ENCODE assay signal across 21 mouse cellular contexts in the genomic region with DNA sequence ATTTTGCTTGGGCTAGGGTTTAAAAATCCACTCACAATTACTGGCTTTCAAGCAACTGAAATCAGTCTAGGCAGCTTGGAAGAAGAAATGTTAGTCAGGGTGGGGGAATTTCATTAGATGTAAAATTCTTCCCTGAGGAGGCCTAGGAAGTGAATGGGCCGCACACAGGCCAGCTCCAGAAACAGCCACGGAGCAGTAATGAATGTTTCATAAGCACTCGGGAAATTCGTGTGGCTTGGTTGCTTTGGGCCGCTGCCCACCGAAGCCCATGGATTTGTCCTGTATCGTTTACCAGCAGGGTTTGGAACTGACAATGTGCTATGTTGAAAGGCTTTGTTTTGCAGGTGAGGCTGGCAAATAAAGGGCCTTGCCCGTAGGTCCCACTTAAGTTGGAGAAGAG.
DNase-seq lines count a peak whose midpoint lies in the region; ATAC-seq and TF ChIP-seq lines count a peak whose summit lies in the region.
"Had no signal": no experiment of that assay in that cellular context is flagged by ENCODE, and none has a peak within 500 bp of the region (broad histone marks: within the 10 kb centered on the region; RNA-seq: fewer than 3 reads in every experiment).

No protein-coding gene starts in this region.

- TF ChIP-seq POLR2A in cortical plate, adult 2 months (IDR thresholded peaks at IDR 0.05; ENCODE audit: extremely low read depth, insufficient read depth, low read length), result no peak

- no peak overlapping the region for H3K9ac ChIP-seq in forebrain, embryonic 15.5 days (replicated peaks)
- H3K9ac ChIP-seq in forebrain, embryonic 12.5 days, result no peak overlapping the region
- H3K9ac ChIP-seq in hindbrain, postnatal 0 days (replicated peaks; ENCODE audit: low read length), result no peak overlapping the region
- H3K9ac ChIP-seq: heart, embryonic 15.5 days; intestine, embryonic 15.5 days; limb, embryonic 15.5 days; liver, embryonic 14.5 days; lung, embryonic 14.5 days had no signal

- H3K4me2 ChIP-seq in forebrain, embryonic 15.5 days (replicated peaks), result no peak overlapping the region
- no peak overlapping the region for H3K4me2 ChIP-seq in forebrain, embryonic 12.5 days
- H3K4me2 ChIP-seq in hindbrain, postnatal 0 days (ENCODE audit: low read depth, low read length), result no peak overlapping the region
- H3K4me2 ChIP-seq: heart, embryonic 15.5 days; intestine, embryonic 15.5 days; limb, embryonic 15.5 days; lung, embryonic 14.5 days had no signal

- H3K4me1 ChIP-seq in forebrain, embryonic 15.5 days, result peaks cover 56% of the 10 kb centered on the region
- H3K4me1 ChIP-seq in forebrain, embryonic 12.5 days, result peaks cover 51% of the 10 kb centered on the region
- peaks cover 14% of the 10 kb centered on the region for H3K4me1 ChIP-seq in cortical plate, adult 2 months (ENCODE audit: control insufficient read depth, insufficient read depth, low read length)
- H3K4me1 ChIP-seq in hindbrain, postnatal 0 days (ENCODE audit: insufficient read depth, low read length), result peaks cover 34% of the 10 kb centered on the region
- H3K4me1 ChIP-seq: heart, embryonic 15.5 days; intestine, embryonic 15.5 days; limb, embryonic 15.5 days had no signal

- 28% methylated on average over 8 of the region's 8 CpGs for WGBS in forebrain, embryonic 15.5 days
- WGBS in forebrain, embryonic 12.5 days, result 68% methylated on average over 8 of the region's 8 CpGs
- 43% methylated on average over 8 of the region's 8 CpGs for WGBS in hindbrain, postnatal 0 days

- H3K4me3 ChIP-seq in forebrain, embryonic 15.5 days, result no peak overlapping the region
- H3K4me3 ChIP-seq in forebrain, embryonic 12.5 days (replicated peaks), result no peak overlapping the region
- H3K4me3 ChIP-seq in left cerebral cortex, adult 2 months, result no peak overlapping the region
- H3K4me3 ChIP-seq in cortical plate, adult 2 months (ENCODE audit: insufficient read depth, low read length), result no peak overlapping the region
- H3K4me3 ChIP-seq in hindbrain, postnatal 0 days (ENCODE audit: low read length), result no peak overlapping the region
- H3K4me3 ChIP-seq: heart, embryonic 15.5 days; intestine, embryonic 15.5 days; limb, embryonic 15.5 days had no signal

- H3K9me3 ChIP-seq in forebrain, embryonic 15.5 days, result no peaks in the 10 kb centered on the region
- H3K9me3 ChIP-seq in forebrain, embryonic 12.5 days, result no peaks in the 10 kb centered on the region
- H3K9me3 ChIP-seq in hindbrain, postnatal 0 days (ENCODE audit: low read length), result no peaks in the 10 kb centered on the region
- H3K9me3 ChIP-seq: heart, embryonic 15.5 days; intestine, embryonic 15.5 days; limb, embryonic 15.5 days had no signal

- peak overlapping the region; percentile 60 for H3K27ac ChIP-seq in forebrain, embryonic 15.5 days (replicated peaks)
- no peak overlapping the region for H3K27ac ChIP-seq in forebrain, embryonic 12.5 days
- H3K27ac ChIP-seq in left cerebral cortex, adult 2 months, result peak overlapping the region; percentile 74
- H3K27ac ChIP-seq in cortical plate, adult 2 months (ENCODE audit: insufficient read depth, low read length), result peak overlapping the region; percentile 80; the same call in 1 of the 2 replicates
- H3K27ac ChIP-seq in hindbrain, postnatal 0 days, result peak overlapping the region; percentile 17; the same call in 1 of the 2 replicates
- H3K27ac ChIP-seq: heart, embryonic 15.5 days; intestine, embryonic 15.5 days; limb, embryonic 15.5 days; liver, embryonic 14.5 days had no signal

- no peak for TF ChIP-seq CTCF in left cerebral cortex, adult 2 months (IDR thresholded peaks at IDR 0.05)
- TF ChIP-seq CTCF in cortical plate, adult 2 months (IDR thresholded peaks at IDR 0.05; ENCODE audit: extremely low read depth, insufficient read depth, low read length), result no peak
- TF ChIP-seq CTCF in hindbrain, postnatal 0 days (IDR thresholded peaks at IDR 0.05; ENCODE audit: low read depth), result no peak

- intact Hi-C loops in left cerebral cortex, adult 2 months (cut with DNase I), result loop anchor here (5.0 kb wide), 1 partner anchor 115 kb away; the partner anchor contains the start of gene Kcnd3

- no peaks in the 10 kb centered on the region for H3K27me3 ChIP-seq in forebrain, embryonic 15.5 days
- H3K27me3 ChIP-seq in forebrain, embryonic 12.5 days, result no peaks in the 10 kb centered on the region; the same call in 1 of the 2 replicates
- H3K27me3 ChIP-seq in hindbrain, postnatal 0 days (ENCODE audit: insufficient read depth, low read length), result no peaks in the 10 kb centered on the region
- H3K27me3 ChIP-seq: heart, embryonic 15.5 days; intestine, embryonic 15.5 days; limb, embryonic 15.5 days had no signal

- no peak for ATAC-seq in forebrain, embryonic 15.5 days (replicated peaks)
- ATAC-seq in forebrain, embryonic 12.5 days (ENCODE audit: low FRiP score), result no peak
- ATAC-seq in hindbrain, postnatal 0 days, result no peak
- ATAC-seq: intestine, embryonic 15.5 days had no signal

- H3K36me3 ChIP-seq in forebrain, embryonic 15.5 days, result no peaks in the 10 kb centered on the region
- no peaks in the 10 kb centered on the region for H3K36me3 ChIP-seq in forebrain, embryonic 12.5 days (replicated peaks)
- no peaks in the 10 kb centered on the region for H3K36me3 ChIP-seq in hindbrain, postnatal 0 days (ENCODE audit: insufficient read depth, low read length)
- H3K36me3 ChIP-seq: heart, embryonic 15.5 days; intestine, embryonic 15.5 days; limb, embryonic 15.5 days had no signal

- no peak for DNase-seq in left cerebral cortex, adult 2 months (ENCODE audit: extremely low spot score in 1 of 2, low spot score in 2 of 2)
- DNase-seq in left cerebral cortex, adult 8-10 months (ENCODE audit: low spot score in 2 of 2), result no peak
- no peak for DNase-seq in hindbrain, postnatal 0 days (ENCODE audit: low spot score)
- no peak for DNase-seq in adrenal gland, postnatal 36 days
- DNase-seq in heart, postnatal 4 days, result no peak
- DNase-seq: adrenal gland, postnatal 10 days; cerebellum, postnatal 10 days; heart, postnatal 36 days; kidney, adult 9 months; kidney, postnatal 36 days; left cerebral cortex, postnatal 4 days; lung, embryonic 14.5 days; right cerebral cortex, postnatal 14 days; thymus, postnatal 14 days had no signal
